In genomic region chr7:108933794-108934731, GRCm38 (mm10) we compare ENCODE assay signal across 8 mouse cellular contexts. TPM values are rescaled to one million over a fixed set of nuclear protein-coding genes. Genes with fewer than 3 reads are reported as not detected.
A peak's percentile ranks its signal among the peaks of the same experiment; 100 is the strongest.
DNase-seq lines count a peak whose midpoint lies in the region; ATAC-seq and TF ChIP-seq lines count a peak whose summit lies in the region.

Gene Eif3f (plus strand): TSS chr7:108934417.

- H3K27me3 ChIP-seq in E14TG2a.4 (ENCODE audit: insufficient read depth, low read length), result no peaks in the 10 kb centered on the region
- 0 out of 2 replicates have a peak, but pooled peaks cover 4% of the 10 kb centered on the region for H3K27me3 ChIP-seq in forebrain, embryonic 12.5 days
- H3K27me3 ChIP-seq in heart, postnatal 0 days (ENCODE audit: control insufficient read depth, insufficient read depth, low read length), result no peaks in the 10 kb centered on the region
- H3K27me3 ChIP-seq in liver, embryonic 16.5 days (ENCODE audit: control insufficient read depth, insufficient read depth, low read depth, low read length), result no peaks in the 10 kb centered on the region
- H3K27me3 ChIP-seq in neural tube, embryonic 13.5 days, result no peaks in the 10 kb centered on the region
- no peaks in the 10 kb centered on the region for H3K27me3 ChIP-seq in testis, adult 2 months (ENCODE audit: control insufficient read depth, insufficient read depth, low read length)

- ATAC-seq in forebrain, embryonic 12.5 days (ENCODE audit: low FRiP score), result peak; percentile 98
- ATAC-seq in heart, postnatal 0 days (ENCODE audit: insufficient read depth, low read depth), result peak; percentile 94
- peak; percentile 95 for ATAC-seq in liver, embryonic 16.5 days (ENCODE audit: low read depth)
- peak; percentile 96 for ATAC-seq in neural tube, embryonic 13.5 days (ENCODE audit: low read depth)

- peak; percentile 78 for TF ChIP-seq CTCF in E14TG2a.4 (conservative IDR thresholded peaks at IDR 0.05; ENCODE audit: low read length)
- peak; percentile 93 for TF ChIP-seq CTCF in heart, postnatal 0 days (IDR thresholded peaks at IDR 0.05; ENCODE audit: low read depth)
- peak; percentile 73; the same call in 1 of the 2 replicates for TF ChIP-seq CTCF in testis, adult 2 months (IDR thresholded peaks at IDR 0.05; ENCODE audit: control insufficient read depth, insufficient read depth, insufficient replicate concordance, low read depth, low read length)

- TF ChIP-seq POLR2A in testis, adult 2 months (IDR thresholded peaks at IDR 0.05; ENCODE audit: control insufficient read depth, low read depth, low read length), result peak; percentile 74

- peak within 1 kb of the TSS; percentile 84 for H3K4me2 ChIP-seq in forebrain, embryonic 12.5 days
- peak within 1 kb of the TSS; percentile 90 for H3K4me2 ChIP-seq in heart, postnatal 0 days (ENCODE audit: low read depth, low read length)
- peak within 1 kb of the TSS; percentile 86 for H3K4me2 ChIP-seq in liver, embryonic 16.5 days (ENCODE audit: low read depth, low read length)
- H3K4me2 ChIP-seq in neural tube, embryonic 13.5 days, result peak within 1 kb of the TSS; percentile 95

- H3K4me1 ChIP-seq in E14TG2a.4 (replicated peaks; ENCODE audit: low read depth, low read length), result peaks cover 9% of the 10 kb centered on the region; the same call in 1 of the 2 replicates
- H3K4me1 ChIP-seq in forebrain, embryonic 12.5 days, result peaks cover 16% of the 10 kb centered on the region
- peaks cover 9% of the 10 kb centered on the region; the same call in 1 of the 2 replicates for H3K4me1 ChIP-seq in heart, postnatal 0 days (ENCODE audit: control insufficient read depth, insufficient read depth)
- H3K4me1 ChIP-seq in liver, embryonic 16.5 days (ENCODE audit: control insufficient read depth, low read depth, low read length), result peaks cover 15% of the 10 kb centered on the region
- peaks cover 22% of the 10 kb centered on the region for H3K4me1 ChIP-seq in neural tube, embryonic 13.5 days (replicated peaks)
- H3K4me1 ChIP-seq in testis, adult 2 months (ENCODE audit: control insufficient read depth, insufficient read depth, low read length), result peaks cover 4% of the 10 kb centered on the region

- H3K27ac ChIP-seq in forebrain, embryonic 12.5 days, result peak within 1 kb of the TSS; percentile 84
- H3K27ac ChIP-seq in heart, postnatal 0 days (ENCODE audit: low read depth), result peak within 1 kb of the TSS; percentile 79
- H3K27ac ChIP-seq in liver, embryonic 16.5 days (ENCODE audit: low read length), result peak within 1 kb of the TSS; percentile 81
- H3K27ac ChIP-seq in neural tube, embryonic 13.5 days (replicated peaks), result peak within 1 kb of the TSS; percentile 87
- peak within 1 kb of the TSS; percentile 73 for H3K27ac ChIP-seq in testis, adult 2 months (ENCODE audit: control insufficient read depth, insufficient read depth, low read depth, low read length)

- TF ChIP-seq EP300 in heart, postnatal 0 days (IDR thresholded peaks at IDR 0.05; ENCODE audit: low read depth), result no peak

- H3K4me3 ChIP-seq in E14TG2a.4 (replicated peaks; ENCODE audit: low read length), result peak within 1 kb of the TSS; percentile 95
- peak within 1 kb of the TSS; percentile 98 for H3K4me3 ChIP-seq in forebrain, embryonic 12.5 days (replicated peaks)
- peak within 1 kb of the TSS; percentile 81 for H3K4me3 ChIP-seq in heart, postnatal 0 days (ENCODE audit: low read depth, low read length)
- H3K4me3 ChIP-seq in liver, embryonic 16.5 days (ENCODE audit: low read depth, low read length), result peak within 1 kb of the TSS; percentile 95
- H3K4me3 ChIP-seq in neural tube, embryonic 13.5 days, result peak within 1 kb of the TSS; percentile 86
- H3K4me3 ChIP-seq in testis, adult 2 months (ENCODE audit: control insufficient read depth, low read depth, low read length), result peak within 1 kb of the TSS; percentile 98

- peak; percentile 98 for DNase-seq in c-Kit-positive CD71-positive TER-119-positive erythroid progenitor cells, embryonic 14.5 days (ENCODE audit: low spot score)
- DNase-seq in heart, postnatal 0 days (ENCODE audit: low spot score), result peak; percentile 99
- peak; percentile 94 to 95 for DNase-seq in kidney, postnatal 4 days

- H3K9me3 ChIP-seq in E14TG2a.4 (ENCODE audit: low read length), result peaks cover 43% of the 10 kb centered on the region
- no peaks in the 10 kb centered on the region for H3K9me3 ChIP-seq in forebrain, embryonic 12.5 days
- H3K9me3 ChIP-seq in heart, postnatal 0 days (replicated peaks; ENCODE audit: control insufficient read depth, low read length), result no peaks in the 10 kb centered on the region
- no peaks in the 10 kb centered on the region; the same call in 1 of the 2 replicates for H3K9me3 ChIP-seq in liver, embryonic 16.5 days (replicated peaks; ENCODE audit: control insufficient read depth, low read length)
- H3K9me3 ChIP-seq in neural tube, embryonic 13.5 days, result no peaks in the 10 kb centered on the region

- 3% methylated on average over 50 of the region's 50 CpGs for WGBS in forebrain, embryonic 12.5 days
- 2% methylated on average over 49 of the region's 50 CpGs for WGBS in heart, postnatal 0 days
- 2% methylated on average over 50 of the region's 50 CpGs for WGBS in liver, embryonic 16.5 days (ENCODE audit: insufficient replicate concordance)
- WGBS in neural tube, embryonic 13.5 days, result 2% methylated on average over 50 of the region's 50 CpGs

- H3K36me3 ChIP-seq in E14TG2a.4 (ENCODE audit: insufficient read depth, low read length), result peaks cover 42% of the 10 kb centered on the region
- H3K36me3 ChIP-seq in forebrain, embryonic 12.5 days (replicated peaks), result peaks cover 29% of the 10 kb centered on the region
- H3K36me3 ChIP-seq in heart, postnatal 0 days (replicated peaks; ENCODE audit: control insufficient read depth, insufficient read depth, low read length), result peaks cover 25% of the 10 kb centered on the region
- peaks cover 13% of the 10 kb centered on the region for H3K36me3 ChIP-seq in liver, embryonic 16.5 days (ENCODE audit: control insufficient read depth, insufficient read depth)
- peaks cover 24% of the 10 kb centered on the region for H3K36me3 ChIP-seq in neural tube, embryonic 13.5 days
- H3K36me3 ChIP-seq in testis, adult 2 months (ENCODE audit: control insufficient read depth, insufficient read depth, low read length), result no peaks in the 10 kb centered on the region

- H3K9ac ChIP-seq in forebrain, embryonic 12.5 days, result peak within 1 kb of the TSS; percentile 95
- H3K9ac ChIP-seq in heart, postnatal 0 days (replicated peaks; ENCODE audit: low read depth, low read length), result peak within 1 kb of the TSS; percentile 89
- H3K9ac ChIP-seq in liver, embryonic 16.5 days (ENCODE audit: low read depth, low read length), result peak within 1 kb of the TSS; percentile 89
- H3K9ac ChIP-seq in neural tube, embryonic 13.5 days, result peak within 1 kb of the TSS; percentile 93

RNA-seq across cellular contexts. Expression of gene Eif3f, which starts in this region (rescaled TPM):
- 78.1 and 79.0 TPM in 2 replicates for polyA plus RNA-seq in forebrain, embryonic 12.5 days (2016; fragmentation: Nextera tagmentation; extraction: Ambion mirVana)
- total RNA-seq in heart, postnatal 0 days (2014; rRNA removed; ENCODE audit: low replicate concordance), result 75.7 and 107 TPM in 2 replicates
- 42.9 and 47.1 TPM in 2 replicates for polyA plus RNA-seq in heart, postnatal 0 days (2015; fragmentation: Nextera tagmentation; extraction: Ambion mirVana)
- polyA plus RNA-seq in liver, embryonic 16.5 days (2015; fragmentation: Nextera tagmentation; extraction: Ambion mirVana), result 28.0 and 29.1 TPM in 2 replicates
- polyA plus RNA-seq in neural tube, embryonic 13.5 days (2015; fragmentation: Nextera tagmentation; extraction: Ambion mirVana), result 69.4 and 79.7 TPM in 2 replicates
- polyA plus RNA-seq in testis, adult 2 months (2012; rRNA removed), result 54.7 and 70.9 TPM in 2 replicates

Comparison
In these comparisons a context has a peak if more than half of its experiments do, and no peak if none do; other contexts are left out.
1. Peak in every context shown above with its lines: DNase-seq, ATAC-seq, H3K4me3 ChIP-seq and H3K27ac ChIP-seq.